Mouse (Mus musculus) erythroblast, embryonic 14.5 days (primary cell): ENCODE data around the gene C1qtnf3.

Experiments used
- GATA1 ChIP-seq: IDR thresholded peaks from 2 replicates; pipeline ENCODE4 v1.6.1; 2012; ENCODE audit warnings: low read length, inconsistent platforms, mixed read lengths
- TAL1 ChIP-seq: IDR thresholded peaks from 3 replicates; pipeline ENCODE4 v1.6.1; 2012; ENCODE audit warnings: low read length, inconsistent platforms, mixed read lengths

GRCm38 (mm10) chr15:10952760-10953305 lies 701 bp downstream of the C1qtnf3 start:
- TF ChIP-seq GATA1, result no peak
- TF ChIP-seq TAL1, result no peak
